Mouse (Mus musculus): ENCODE data around the gene Ctps2. TPM values are rescaled to one million over a fixed set of nuclear protein-coding genes. Genes with fewer than 3 reads are reported as not detected.

The Ctps2 gene
- polyA plus RNA-seq, 1 experiment from 2014 or later, result 90.0 TPM

- H3K4me3 ChIP-seq (ENCODE audit: low read depth, low read length), result no peak overlapping the region
- ATAC-seq (replicated peaks; ENCODE audit: low FRiP score, low TSS enrichment, low read depth), result no peak
- H3K27ac ChIP-seq (ENCODE audit: low read depth), result no peak overlapping the region
These were observed 56.9 kb downstream of the Ctps2 start for GRCm38 (mm10) chrX:162957921-162958320.

DNA sequence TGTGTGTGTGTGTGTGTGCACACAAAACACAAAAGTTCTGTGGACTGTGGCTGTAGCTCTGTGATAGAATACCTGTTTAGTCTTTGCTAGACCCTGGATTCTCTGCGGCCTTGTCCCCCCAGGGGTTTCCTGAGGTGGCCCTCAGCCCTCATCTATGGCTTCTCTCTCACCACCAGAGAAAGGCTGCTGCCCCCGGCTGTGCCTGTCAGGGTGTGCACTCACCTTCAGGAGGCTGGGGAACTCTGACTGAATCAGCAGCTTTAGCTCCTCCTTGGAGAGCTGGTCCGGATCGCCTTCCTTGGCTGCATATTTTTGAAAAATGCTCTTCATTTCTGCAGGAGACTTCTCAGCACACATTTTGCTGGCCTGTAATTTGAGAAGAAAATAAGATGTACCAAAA lies 62.8 kb downstream of the Ctps2 start:
- H3K4me3 ChIP-seq (ENCODE audit: low read depth, low read length), result no peak overlapping the region
- H3K9me3 ChIP-seq (ENCODE audit: control insufficient read depth, low read length), result no peaks in the 10 kb centered on the region
- no peak overlapping the region for H3K9ac ChIP-seq (ENCODE audit: low read length)
- DNase-seq (ENCODE audit: low spot score), result no peak
- no peak overlapping the region for H3K27ac ChIP-seq (ENCODE audit: low read depth)
- 38% methylated on average over 4 of the region's 4 CpGs for WGBS
- H3K4me1 ChIP-seq (replicated peaks; ENCODE audit: control insufficient read depth, insufficient read depth, low read length), result no peaks in the 10 kb centered on the region
- H3K4me2 ChIP-seq (ENCODE audit: low read length), result no peak overlapping the region
- no peak for ATAC-seq (replicated peaks; ENCODE audit: low FRiP score, low TSS enrichment, low read depth)
- no peaks in the 10 kb centered on the region for H3K36me3 ChIP-seq (ENCODE audit: control insufficient read depth, insufficient read depth, low read length)
- H3K27me3 ChIP-seq (replicated peaks; ENCODE audit: control insufficient read depth, insufficient read depth, low read length), result no peaks in the 10 kb centered on the region

More at GRCm38 (mm10) chrX:162957921-162958320, 56.9 kb downstream of the Ctps2 start:
- Histone ChIP-seq H3K4me2 (ENCODE audit: low read length) (no peak overlapping the region), H3K9me3 (ENCODE audit: control insufficient read depth, low read length) (no peaks in the 10 kb centered on the region), H3K9ac (ENCODE audit: low read length) (no peak overlapping the region), H3K4me1 (replicated peaks; ENCODE audit: control insufficient read depth, insufficient read depth, low read length) (no peaks in the 10 kb centered on the region), H3K36me3 (ENCODE audit: control insufficient read depth, insufficient read depth, low read length) (no peaks in the 10 kb centered on the region), H3K27me3 (replicated peaks; ENCODE audit: control insufficient read depth, insufficient read depth, low read length) (0 out of 2 replicates have a peak, but pooled peaks cover 2% of the 10 kb centered on the region)
- 84% methylated on average over 3 of the region's 3 CpGs for WGBS
- DNase-seq (ENCODE audit: low spot score), result no peak

DNA sequence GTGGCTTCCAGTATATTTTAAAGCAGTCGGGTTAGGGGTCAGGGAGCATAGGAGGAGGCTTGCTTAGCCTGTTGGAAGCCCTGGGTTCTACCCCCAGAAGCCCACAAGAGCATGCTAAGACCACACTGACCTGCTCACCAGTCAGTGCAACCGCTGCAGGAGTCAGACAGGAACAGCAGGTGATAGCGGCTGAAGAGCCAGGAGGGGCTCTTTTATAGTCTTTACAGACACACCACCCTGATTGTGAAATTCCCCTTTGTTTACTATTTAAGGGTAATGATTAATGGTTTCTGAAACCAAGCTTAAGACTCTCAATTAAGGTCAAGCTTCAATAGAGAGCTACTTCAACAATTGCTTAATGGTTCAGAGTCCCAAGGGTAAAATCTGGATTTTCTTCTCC lies 63.3 kb downstream of the Ctps2 start, which contains the start of gene S100g:
Gene S100g, minus strand, starts transcription at position 217 of the 400 bp plus-strand sequence.
- Histone ChIP-seq H3K27ac (ENCODE audit: low read depth) (no peak within 1 kb of the TSS), H3K4me3 (ENCODE audit: low read depth, low read length) (no peak within 1 kb of the TSS), H3K27me3 (replicated peaks; ENCODE audit: control insufficient read depth, insufficient read depth, low read length) (no peaks in the 10 kb centered on the region), H3K4me2 (ENCODE audit: low read length) (no peak within 1 kb of the TSS), H3K36me3 (ENCODE audit: control insufficient read depth, insufficient read depth, low read length) (no peaks in the 10 kb centered on the region), H3K4me1 (replicated peaks; ENCODE audit: control insufficient read depth, insufficient read depth, low read length) (no peaks in the 10 kb centered on the region), H3K9me3 (ENCODE audit: control insufficient read depth, low read length) (no peaks in the 10 kb centered on the region), H3K9ac (ENCODE audit: low read length) (no peak within 1 kb of the TSS)
- ATAC-seq (replicated peaks; ENCODE audit: low FRiP score, low TSS enrichment, low read depth) (peak; percentile 75; the same call in 1 of the 2 replicates), DNase-seq (ENCODE audit: low spot score) (no peak)
- 38% methylated on average over 3 of the region's 3 CpGs for WGBS

GRCm38 (mm10) chrX:162967456-162967855 lies 66.4 kb downstream of the Ctps2 start:
- WGBS, result 75% methylated on average over 8 of the region's 8 CpGs
- H3K36me3 ChIP-seq (ENCODE audit: control insufficient read depth, insufficient read depth, low read length), result no peaks in the 10 kb centered on the region
- ATAC-seq (replicated peaks; ENCODE audit: low FRiP score, low TSS enrichment, low read depth) (no peak), DNase-seq (ENCODE audit: low spot score) (no peak)
- H3K4me3 ChIP-seq (ENCODE audit: low read depth, low read length), result no peak overlapping the region
- no peaks in the 10 kb centered on the region for H3K4me1 ChIP-seq (replicated peaks; ENCODE audit: control insufficient read depth, insufficient read depth, low read length)
- no peak overlapping the region for H3K9ac ChIP-seq (ENCODE audit: low read length)
- H3K27me3 ChIP-seq (replicated peaks; ENCODE audit: control insufficient read depth, insufficient read depth, low read length), result no peaks in the 10 kb centered on the region
- H3K27ac ChIP-seq (ENCODE audit: low read depth), result no peak overlapping the region
- H3K4me2 ChIP-seq (ENCODE audit: low read length), result no peak overlapping the region
- H3K9me3 ChIP-seq (ENCODE audit: control insufficient read depth, low read length), result no peaks in the 10 kb centered on the region

DNA sequence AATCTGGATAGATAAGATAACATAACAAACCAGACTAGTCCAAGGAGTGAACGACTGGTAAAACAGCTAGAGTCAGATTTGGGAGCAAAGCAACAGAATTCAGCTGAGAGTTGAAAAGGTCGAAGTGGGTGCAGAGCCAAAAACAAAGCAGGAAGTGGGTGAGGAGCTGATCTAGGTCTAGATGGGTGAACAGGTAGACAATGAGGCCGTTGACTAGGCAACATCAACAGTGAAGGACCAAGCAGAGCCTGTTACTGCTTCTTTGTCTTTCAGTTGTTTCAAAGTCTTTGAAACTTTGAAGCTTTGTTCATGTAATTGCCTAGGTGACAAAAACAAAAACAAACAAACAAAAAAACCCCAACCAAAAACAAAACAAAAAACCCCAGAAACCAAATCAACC lies 75.2 kb downstream of the Ctps2 start:
- ATAC-seq (replicated peaks; ENCODE audit: low FRiP score, low TSS enrichment, low read depth) (no peak), DNase-seq (ENCODE audit: low spot score) (no peak)
- Histone ChIP-seq H3K27ac (ENCODE audit: low read depth) (no peak overlapping the region), H3K9ac (ENCODE audit: low read length) (no peak overlapping the region), H3K4me1 (replicated peaks; ENCODE audit: control insufficient read depth, insufficient read depth, low read length) (no peaks in the 10 kb centered on the region), H3K4me2 (ENCODE audit: low read length) (no peak overlapping the region), H3K4me3 (ENCODE audit: low read depth, low read length) (no peak overlapping the region), H3K36me3 (ENCODE audit: control insufficient read depth, insufficient read depth, low read length) (no peaks in the 10 kb centered on the region), H3K9me3 (ENCODE audit: control insufficient read depth, low read length) (no peaks in the 10 kb centered on the region), H3K27me3 (replicated peaks; ENCODE audit: control insufficient read depth, insufficient read depth, low read length) (no peaks in the 10 kb centered on the region)
- 81% methylated on average over 3 of the region's 3 CpGs for WGBS

DNA sequence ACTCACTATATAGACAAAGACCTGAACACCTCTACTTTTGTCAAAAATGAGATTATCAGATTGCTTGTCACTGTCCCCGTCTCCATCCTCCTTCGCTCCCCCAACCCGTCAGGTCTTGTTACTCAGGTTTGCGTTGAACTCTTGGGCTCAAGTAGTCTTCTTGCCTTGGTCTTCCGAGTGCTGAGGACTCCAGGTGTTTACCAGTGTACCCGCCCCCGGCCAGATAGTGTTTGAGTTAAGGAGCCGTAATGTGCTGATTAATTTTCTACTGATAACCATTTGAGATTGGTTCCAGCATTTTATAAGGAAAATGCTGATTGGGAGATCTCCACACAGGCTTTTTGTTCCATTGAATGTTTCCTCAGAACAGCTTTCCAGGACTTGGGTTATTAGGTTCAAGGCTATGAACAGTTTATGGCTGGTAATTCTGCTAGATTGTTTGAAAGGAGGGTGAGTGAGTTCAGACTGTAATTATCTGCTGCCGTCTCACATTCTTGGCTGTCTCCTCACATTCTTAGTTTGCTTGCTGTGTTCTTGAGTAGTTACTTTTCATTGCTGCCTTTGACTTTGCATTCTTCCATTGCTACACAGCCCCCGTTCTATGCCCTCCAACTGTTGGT lies 85.9 kb downstream of the Ctps2 start:
- 85% methylated on average over 10 of the region's 10 CpGs for WGBS
- ATAC-seq (replicated peaks; ENCODE audit: low FRiP score, low TSS enrichment, low read depth), result no peak

GRCm38 (mm10) chrX:162991396-162991795 lies 90.4 kb downstream of the Ctps2 start:
- WGBS, result 84% methylated on average over 4 of the region's 4 CpGs

More for the DNA sequence above, 85.9 kb downstream of the Ctps2 start:
- Histone ChIP-seq H3K36me3 (ENCODE audit: control insufficient read depth, insufficient read depth, low read length) (no peaks in the 10 kb centered on the region), H3K4me2 (ENCODE audit: low read length) (no peak overlapping the region), H3K27ac (ENCODE audit: low read depth) (no peak overlapping the region), H3K9me3 (ENCODE audit: control insufficient read depth, low read length) (no peaks in the 10 kb centered on the region), H3K27me3 (replicated peaks; ENCODE audit: control insufficient read depth, insufficient read depth, low read length) (no peaks in the 10 kb centered on the region), H3K4me1 (replicated peaks; ENCODE audit: control insufficient read depth, insufficient read depth, low read length) (no peaks in the 10 kb centered on the region), H3K4me3 (ENCODE audit: low read depth, low read length) (no peak overlapping the region), H3K9ac (ENCODE audit: low read length) (no peak overlapping the region)
- DNase-seq (ENCODE audit: low spot score), result no peak

GRCm38 (mm10) chrX:162992121-162992520 lies 91.1 kb downstream of the Ctps2 start:
- Histone ChIP-seq H3K36me3 (ENCODE audit: control insufficient read depth, insufficient read depth, low read length) (no peaks in the 10 kb centered on the region), H3K27ac (ENCODE audit: low read depth) (no peak overlapping the region), H3K4me3 (ENCODE audit: low read depth, low read length) (no peak overlapping the region), H3K4me1 (replicated peaks; ENCODE audit: control insufficient read depth, insufficient read depth, low read length) (no peaks in the 10 kb centered on the region), H3K4me2 (ENCODE audit: low read length) (no peak overlapping the region), H3K9ac (ENCODE audit: low read length) (no peak overlapping the region), H3K9me3 (ENCODE audit: control insufficient read depth, low read length) (no peaks in the 10 kb centered on the region), H3K27me3 (replicated peaks; ENCODE audit: control insufficient read depth, insufficient read depth, low read length) (no peaks in the 10 kb centered on the region)
- 75% methylated on average over 3 of the region's 3 CpGs for WGBS
- no peak for DNase-seq (ENCODE audit: low spot score)
- ATAC-seq (replicated peaks; ENCODE audit: low FRiP score, low TSS enrichment, low read depth), result no peak

More at GRCm38 (mm10) chrX:162991396-162991795, 90.4 kb downstream of the Ctps2 start:
- Histone ChIP-seq H3K9ac (ENCODE audit: low read length) (no peak overlapping the region), H3K9me3 (ENCODE audit: control insufficient read depth, low read length) (no peaks in the 10 kb centered on the region), H3K27me3 (replicated peaks; ENCODE audit: control insufficient read depth, insufficient read depth, low read length) (no peaks in the 10 kb centered on the region), H3K27ac (ENCODE audit: low read depth) (no peak overlapping the region), H3K36me3 (ENCODE audit: control insufficient read depth, insufficient read depth, low read length) (no peaks in the 10 kb centered on the region), H3K4me3 (ENCODE audit: low read depth, low read length) (no peak overlapping the region), H3K4me1 (replicated peaks; ENCODE audit: control insufficient read depth, insufficient read depth, low read length) (no peaks in the 10 kb centered on the region), H3K4me2 (ENCODE audit: low read length) (no peak overlapping the region)
- ATAC-seq (replicated peaks; ENCODE audit: low FRiP score, low TSS enrichment, low read depth), result no peak
- no peak for DNase-seq (ENCODE audit: low spot score)

DNA sequence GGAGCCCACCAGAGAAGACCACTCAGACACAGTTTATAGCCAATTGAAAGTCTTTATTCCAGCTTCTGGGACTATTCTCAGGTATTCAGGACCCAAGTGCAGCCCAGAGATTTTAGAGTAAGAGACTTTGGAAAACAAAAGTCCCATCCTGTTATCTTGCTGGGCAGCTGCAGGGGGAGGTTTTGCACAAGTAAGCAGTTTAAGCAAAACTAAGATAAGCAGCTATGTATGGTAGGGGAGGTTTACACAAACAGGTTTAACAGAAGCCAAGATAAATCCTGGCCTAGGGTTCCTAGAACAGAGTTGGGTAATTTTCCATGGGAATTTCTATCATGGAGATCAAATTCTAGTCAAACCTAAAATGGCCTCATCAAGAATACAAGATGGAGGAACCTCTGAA lies 126.8 kb downstream of the Ctps2 start:
- DNase-seq (ENCODE audit: low spot score) (no peak), ATAC-seq (replicated peaks; ENCODE audit: low FRiP score, low TSS enrichment, low read depth) (no peak)
- no peak overlapping the region for H3K4me3 ChIP-seq (ENCODE audit: low read depth, low read length)
- H3K4me2 ChIP-seq (ENCODE audit: low read length), result no peak overlapping the region
- no peaks in the 10 kb centered on the region for H3K27me3 ChIP-seq (replicated peaks; ENCODE audit: control insufficient read depth, insufficient read depth, low read length)
- H3K4me1 ChIP-seq (replicated peaks; ENCODE audit: control insufficient read depth, insufficient read depth, low read length), result no peaks in the 10 kb centered on the region
- no peaks in the 10 kb centered on the region for H3K9me3 ChIP-seq (ENCODE audit: control insufficient read depth, low read length)
- no peak overlapping the region for H3K9ac ChIP-seq (ENCODE audit: low read length)
- H3K27ac ChIP-seq (ENCODE audit: low read depth), result no peak overlapping the region
- 0 out of 2 replicates have a peak, but pooled peaks cover 5% of the 10 kb centered on the region for H3K36me3 ChIP-seq (ENCODE audit: control insufficient read depth, insufficient read depth, low read length)
